Mouse (Mus musculus): ENCODE data around the gene Ccnyl1. TPM values are rescaled to one million over a fixed set of nuclear protein-coding genes. Genes with fewer than 3 reads are reported as not detected.

Ccnyl1 gene
- polyA plus RNA-seq, 1 experiment from 2014 or later, result 7.2 TPM

DNA sequence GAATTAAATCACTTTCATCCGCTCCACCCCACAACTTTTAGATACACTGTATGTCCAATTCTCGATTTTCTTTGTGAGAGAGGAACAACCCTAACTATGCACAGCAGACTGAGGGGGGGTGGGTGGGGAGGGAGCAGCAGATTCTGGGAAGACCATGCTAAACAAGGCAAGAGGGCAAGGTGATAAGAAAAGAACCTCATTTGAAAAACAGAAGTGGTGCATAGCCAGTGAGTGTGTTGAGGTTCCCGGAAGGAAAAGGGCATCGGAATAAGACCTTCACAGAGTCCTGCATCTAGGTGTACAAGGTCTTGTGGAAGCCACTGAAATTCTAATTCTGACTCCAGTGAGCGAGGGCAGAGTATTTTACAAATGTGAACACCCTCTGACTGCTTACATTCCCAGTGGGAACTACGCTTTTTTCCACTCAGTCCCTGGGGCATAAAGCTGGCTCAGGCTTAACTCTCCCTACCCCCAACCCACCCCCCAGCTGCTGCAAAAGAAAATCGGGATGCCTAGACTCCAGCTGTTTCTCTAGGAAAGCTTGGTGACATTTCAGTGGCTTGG, 42.5 kb downstream of the Ccnyl1 start:
- H3K27me3 ChIP-seq (replicated peaks; ENCODE audit: control insufficient read depth, insufficient read depth, low read length), result peaks cover 7% of the 10 kb centered on the region; the same call in 1 of the 2 replicates
- DNase-seq (ENCODE audit: low spot score) (no peak), ATAC-seq (replicated peaks; ENCODE audit: low FRiP score, low TSS enrichment, low read depth) (no peak)
- H3K27ac ChIP-seq (ENCODE audit: low read depth), result no peak overlapping the region
- H3K36me3 ChIP-seq (ENCODE audit: control insufficient read depth, insufficient read depth, low read length), result 0 out of 2 replicates have a peak, but pooled peaks cover 3% of the 10 kb centered on the region
- no peaks in the 10 kb centered on the region for H3K9me3 ChIP-seq (ENCODE audit: control insufficient read depth, low read length)
- peak overlapping the region; percentile 94 for H3K4me2 ChIP-seq (ENCODE audit: low read length)
- 49% methylated on average over 7 of the region's 7 CpGs for WGBS
- H3K4me3 ChIP-seq (ENCODE audit: low read depth, low read length), result peak overlapping the region; percentile 72; the same call in 1 of the 2 replicates
- no peak overlapping the region for H3K9ac ChIP-seq (ENCODE audit: low read length)
- 0 out of 2 replicates have a peak, but pooled peaks cover 8% of the 10 kb centered on the region for H3K4me1 ChIP-seq (replicated peaks; ENCODE audit: control insufficient read depth, insufficient read depth, low read length)

DNA sequence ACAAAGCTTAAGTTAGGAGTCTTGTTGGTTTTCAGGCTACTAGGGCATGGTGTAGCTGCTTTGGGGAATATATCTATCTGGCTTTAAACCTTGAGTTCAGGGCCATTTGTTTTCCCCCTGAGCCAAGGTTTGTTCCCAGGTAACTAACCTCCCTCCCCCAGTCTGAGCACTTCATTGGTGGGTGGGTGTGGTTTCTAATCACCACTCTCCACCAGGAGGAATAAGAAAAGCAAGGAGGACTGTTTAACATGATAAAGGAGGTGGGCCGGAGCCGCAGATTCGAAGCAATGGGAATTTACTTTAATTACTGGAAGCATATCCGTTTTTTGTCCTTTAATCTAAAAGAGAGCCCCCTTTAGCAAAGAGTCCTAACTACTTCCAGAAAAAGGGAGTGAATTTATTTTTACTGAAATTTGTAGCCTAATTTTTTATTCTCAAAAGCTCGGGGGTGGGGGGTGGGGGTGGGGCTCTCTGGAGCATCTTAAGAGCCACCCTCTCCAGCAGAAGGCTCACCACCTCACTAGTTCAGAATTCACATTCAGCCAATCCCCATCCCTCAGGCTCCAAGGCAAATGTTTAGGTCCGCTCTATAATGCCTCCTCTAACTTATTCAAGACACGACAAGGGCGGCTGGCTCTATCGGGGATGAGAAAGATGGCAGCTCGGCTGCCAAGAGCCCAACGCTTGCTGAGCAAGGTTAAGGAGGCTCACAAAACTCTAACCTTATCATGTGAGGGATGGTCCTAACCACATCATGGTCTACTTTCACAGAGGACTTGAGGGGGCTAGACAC, 43.4 kb downstream of the Ccnyl1 start:
- DNase-seq (ENCODE audit: low spot score), result peak; percentile 59

DNA sequence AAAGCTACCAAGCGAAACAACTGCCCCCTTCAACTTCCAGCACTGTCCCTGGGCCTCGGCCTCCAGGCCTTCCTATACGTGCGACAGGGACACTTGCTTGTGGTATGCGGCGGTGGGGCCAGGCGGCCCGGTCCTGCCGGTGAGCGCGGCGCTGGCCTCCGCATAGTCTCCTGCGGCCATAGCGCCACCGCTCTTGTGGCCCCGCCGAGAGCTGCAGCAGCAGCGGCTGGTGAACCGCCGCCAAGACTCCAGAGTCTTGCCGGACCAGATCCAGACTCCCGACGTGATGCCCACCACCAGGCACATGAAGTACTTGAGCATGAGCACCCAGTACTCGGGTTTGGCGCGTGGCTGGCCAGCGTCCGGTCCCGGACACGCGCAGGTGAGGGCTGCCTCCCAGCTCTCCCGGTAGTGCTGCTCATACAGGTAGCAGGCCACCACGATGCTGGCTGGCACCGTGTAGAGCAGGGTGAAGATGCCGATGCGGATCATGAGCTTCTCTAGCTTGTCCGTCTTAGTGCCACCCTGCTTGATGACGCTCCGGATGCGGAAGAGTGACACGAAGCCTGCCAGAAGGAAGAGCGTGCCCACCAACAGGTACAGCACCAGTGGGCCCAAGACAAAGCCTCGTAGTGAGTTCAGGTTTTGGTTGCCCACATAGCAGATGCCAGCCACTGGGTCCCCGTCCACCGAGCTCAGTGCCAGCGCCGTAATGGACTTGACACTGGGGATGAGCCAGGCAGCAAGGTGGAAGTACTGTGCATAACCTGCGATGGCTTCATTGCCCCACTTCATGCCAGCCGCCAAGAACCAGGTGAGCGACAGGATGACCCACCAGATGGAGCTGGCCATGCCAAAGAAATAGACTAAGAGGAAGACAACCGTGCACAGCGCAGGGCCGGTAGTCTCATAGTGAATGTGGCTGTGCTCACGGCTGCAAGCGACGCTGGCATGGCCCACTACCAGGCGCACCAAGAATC, 44.8 kb downstream of the Ccnyl1 start:
- Histone ChIP-seq H3K9me3 (ENCODE audit: control insufficient read depth, low read length) (no peaks in the 10 kb centered on the region), H3K27me3 (replicated peaks; ENCODE audit: control insufficient read depth, insufficient read depth, low read length) (peaks cover 7% of the 10 kb centered on the region; the same call in 1 of the 2 replicates), H3K4me2 (ENCODE audit: low read length) (peak overlapping the region; percentile 94), H3K9ac (ENCODE audit: low read length) (peak overlapping the region; percentile 40), H3K4me3 (ENCODE audit: low read depth, low read length) (peak overlapping the region; percentile 72), H3K27ac (ENCODE audit: low read depth) (no peak overlapping the region), H3K36me3 (ENCODE audit: control insufficient read depth, insufficient read depth, low read length) (no peaks in the 10 kb centered on the region), H3K4me1 (replicated peaks; ENCODE audit: control insufficient read depth, insufficient read depth, low read length) (peaks cover 13% of the 10 kb centered on the region)
- DNase-seq (ENCODE audit: low spot score) (peak; percentile 73), ATAC-seq (replicated peaks; ENCODE audit: low FRiP score, low TSS enrichment, low read depth) (no peak)
- WGBS, result 33% methylated on average over 58 of the region's 58 CpGs

More for the DNA sequence above, 43.4 kb downstream of the Ccnyl1 start:
- Histone ChIP-seq H3K27me3 (replicated peaks; ENCODE audit: control insufficient read depth, insufficient read depth, low read length) (peaks cover 7% of the 10 kb centered on the region; the same call in 1 of the 2 replicates), H3K4me3 (ENCODE audit: low read depth, low read length) (peak overlapping the region; percentile 72), H3K36me3 (ENCODE audit: control insufficient read depth, insufficient read depth, low read length) (0 out of 2 replicates have a peak, but pooled peaks cover 3% of the 10 kb centered on the region), H3K4me2 (ENCODE audit: low read length) (peak overlapping the region; percentile 94), H3K27ac (ENCODE audit: low read depth) (no peak overlapping the region), H3K4me1 (replicated peaks; ENCODE audit: control insufficient read depth, insufficient read depth, low read length) (0 out of 2 replicates have a peak, but pooled peaks cover 8% of the 10 kb centered on the region), H3K9ac (ENCODE audit: low read length) (peak overlapping the region; percentile 5; the same call in 1 of the 2 replicates), H3K9me3 (ENCODE audit: control insufficient read depth, low read length) (no peaks in the 10 kb centered on the region)
- no peak for ATAC-seq (replicated peaks; ENCODE audit: low FRiP score, low TSS enrichment, low read depth)
- 36% methylated on average over 11 of the region's 11 CpGs for WGBS

GRCm38 (mm10) chr1:64735781-64736680, 45.8 kb downstream of the Ccnyl1 start:
- Histone ChIP-seq H3K36me3 (ENCODE audit: control insufficient read depth, insufficient read depth, low read length) (no peaks in the 10 kb centered on the region), H3K27me3 (replicated peaks; ENCODE audit: control insufficient read depth, insufficient read depth, low read length) (peaks cover 7% of the 10 kb centered on the region; the same call in 1 of the 2 replicates), H3K27ac (ENCODE audit: low read depth) (no peak overlapping the region; the same call in 1 of the 2 replicates), H3K9me3 (ENCODE audit: control insufficient read depth, low read length) (no peaks in the 10 kb centered on the region), H3K4me1 (replicated peaks; ENCODE audit: control insufficient read depth, insufficient read depth, low read length) (peaks cover 13% of the 10 kb centered on the region), H3K4me2 (ENCODE audit: low read length) (peak overlapping the region; percentile 94), H3K9ac (ENCODE audit: low read length) (peak overlapping the region; percentile 40), H3K4me3 (ENCODE audit: low read depth, low read length) (peak overlapping the region; percentile 72)
- ATAC-seq (replicated peaks; ENCODE audit: low FRiP score, low TSS enrichment, low read depth) (no peak), DNase-seq (ENCODE audit: low spot score) (peak; percentile 76)
- 8% methylated on average over 75 of the region's 75 CpGs for WGBS

- DNase-seq (ENCODE audit: low spot score), result peak; percentile 66
- Histone ChIP-seq H3K4me3 (ENCODE audit: low read depth, low read length) (peak overlapping the region; percentile 72), H3K9me3 (ENCODE audit: control insufficient read depth, low read length) (no peaks in the 10 kb centered on the region), H3K9ac (ENCODE audit: low read length) (peak overlapping the region; percentile 40), H3K4me2 (ENCODE audit: low read length) (peak overlapping the region; percentile 94), H3K27me3 (replicated peaks; ENCODE audit: control insufficient read depth, insufficient read depth, low read length) (peaks cover 7% of the 10 kb centered on the region; the same call in 1 of the 2 replicates), H3K36me3 (ENCODE audit: control insufficient read depth, insufficient read depth, low read length) (no peaks in the 10 kb centered on the region), H3K27ac (ENCODE audit: low read depth) (peak overlapping the region; percentile 69), H3K4me1 (replicated peaks; ENCODE audit: control insufficient read depth, insufficient read depth, low read length) (peaks cover 13% of the 10 kb centered on the region)
- no peak; the same call in 1 of the 2 replicates for ATAC-seq (replicated peaks; ENCODE audit: low FRiP score, low TSS enrichment, low read depth)
- under 1% methylated on average over 55 of the region's 56 CpGs for WGBS
Observed at GRCm38 (mm10) chr1:64736681-64737501, 46.6 kb downstream of the Ccnyl1 start.

DNA sequence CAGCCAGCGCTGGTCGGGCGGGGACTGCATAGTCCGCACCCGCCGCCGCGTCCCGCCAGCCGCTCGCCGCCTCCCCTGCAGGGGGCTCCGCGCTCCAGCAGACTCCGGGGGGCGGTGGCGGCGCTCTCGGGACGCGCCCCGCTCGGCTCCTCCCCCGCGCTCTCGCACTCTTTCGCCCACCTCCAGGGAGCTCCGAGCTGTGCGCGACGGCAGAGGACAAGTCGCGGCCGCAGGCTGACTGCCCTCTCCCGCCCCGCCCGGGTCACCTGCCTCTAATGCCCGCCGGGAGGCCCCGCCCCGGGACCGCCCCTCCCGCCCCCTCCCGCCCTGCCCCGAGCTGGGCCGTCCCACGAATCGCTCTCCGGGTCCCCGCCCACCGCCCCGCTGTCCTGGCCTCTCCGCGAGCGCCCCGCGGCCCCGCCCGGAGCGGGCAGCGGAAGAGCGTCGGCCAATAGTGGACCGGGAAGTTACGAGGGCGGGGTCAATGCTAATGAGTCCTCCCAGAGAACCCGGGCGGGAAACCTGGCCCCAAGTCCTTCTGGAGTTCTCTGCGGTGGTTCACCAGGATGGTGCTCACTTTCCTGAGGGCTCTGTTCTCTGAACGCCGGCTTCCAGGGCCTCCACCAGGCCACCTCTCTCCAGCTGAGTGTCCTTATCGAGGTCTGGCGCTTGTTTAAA, 47.4 kb downstream of the Ccnyl1 start, which contains the start of gene Fzd5:
Gene Fzd5 (minus strand): TSS at position 250 of the 678 bp plus-strand sequence.
- 1% methylated on average over 51 of the region's 73 CpGs for WGBS
- Histone ChIP-seq H3K9me3 (ENCODE audit: control insufficient read depth, low read length) (no peaks in the 10 kb centered on the region), H3K36me3 (ENCODE audit: control insufficient read depth, insufficient read depth, low read length) (no peaks in the 10 kb centered on the region), H3K27ac (ENCODE audit: low read depth) (peak within 1 kb of the TSS; percentile 69), H3K4me3 (ENCODE audit: low read depth, low read length) (peak within 1 kb of the TSS; percentile 72), H3K4me2 (ENCODE audit: low read length) (peak within 1 kb of the TSS; percentile 94), H3K27me3 (replicated peaks; ENCODE audit: control insufficient read depth, insufficient read depth, low read length) (peaks cover 7% of the 10 kb centered on the region; the same call in 1 of the 2 replicates), H3K9ac (ENCODE audit: low read length) (peak within 1 kb of the TSS; percentile 40), H3K4me1 (replicated peaks; ENCODE audit: control insufficient read depth, insufficient read depth, low read length) (peaks cover 10% of the 10 kb centered on the region)
- peak; percentile 96 for ATAC-seq (replicated peaks; ENCODE audit: low FRiP score, low TSS enrichment, low read depth)
- DNase-seq (ENCODE audit: low spot score), result peak; percentile 96
